Mouse (Mus musculus): ENCODE measurements around the gene Men1. TPM values are rescaled to one million over a fixed set of nuclear protein-coding genes. Genes with fewer than 3 reads are reported as not detected.

Men1 gene
- total and polyA plus RNA-seq, 2 experiments from 2014 or later = 57.8 to 93.4 TPM

DNA sequence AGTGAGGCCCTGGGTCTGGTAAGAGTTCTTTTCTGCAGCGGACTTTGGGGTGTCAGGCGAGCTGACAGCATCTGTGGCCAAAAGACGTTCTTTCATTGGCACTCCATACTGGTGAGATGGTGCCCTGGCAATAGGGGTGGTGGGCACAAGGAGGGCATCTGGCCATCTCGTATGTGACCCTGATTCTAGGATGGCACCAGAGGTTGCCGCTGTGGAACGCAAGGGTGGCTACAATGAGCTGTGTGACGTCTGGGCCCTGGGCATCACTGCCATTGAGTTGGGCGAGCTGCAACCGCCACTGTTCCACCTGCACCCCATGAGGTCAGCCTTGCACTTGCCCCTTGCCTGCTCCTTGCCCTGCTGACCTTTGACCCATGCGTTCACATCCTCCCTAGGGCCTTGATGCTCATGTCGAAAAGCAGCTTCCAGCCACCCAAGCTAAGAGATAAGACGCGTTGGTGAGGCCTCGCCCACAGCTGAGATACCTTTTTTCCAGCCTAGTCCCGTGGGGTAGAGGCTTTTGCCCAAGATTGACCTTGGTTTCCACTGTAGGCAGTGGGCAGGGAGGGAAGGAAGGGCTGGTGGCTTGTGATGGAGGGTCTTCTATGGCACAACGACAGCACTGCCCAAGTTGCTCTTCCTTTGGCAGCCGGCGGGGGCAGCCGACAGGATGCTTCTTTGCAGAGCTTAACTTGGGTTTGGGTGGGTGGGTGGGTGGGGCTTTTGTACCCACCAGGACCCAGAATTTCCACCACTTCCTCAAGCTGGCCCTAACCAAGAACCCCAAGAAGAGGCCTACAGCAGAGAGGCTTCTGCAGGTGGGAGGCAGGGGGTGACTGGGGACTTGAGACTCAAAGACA is 8.5 kb downstream of the Men1 start:
- Histone ChIP-seq H3K4me2 (ENCODE audit: low read depth, low read length) (no peak overlapping the region), H3K36me3 (ENCODE audit: insufficient read depth, low read length) (peaks cover 56% of the 10 kb centered on the region), H3K4me3 (ENCODE audit: low read length) (no peak overlapping the region), H3K27me3 (ENCODE audit: insufficient read depth, low read length) (no peaks in the 10 kb centered on the region), H3K9me3 (ENCODE audit: low read length) (no peaks in the 10 kb centered on the region), H3K9ac (replicated peaks; ENCODE audit: low read length) (no peak overlapping the region), H3K4me1 (ENCODE audit: insufficient read depth, low read length) (no peaks in the 10 kb centered on the region), H3K27ac (no peak overlapping the region)
- WGBS = 86% methylated on average over 19 of the region's 19 CpGs
- DNase-seq (ENCODE audit: low spot score) = no peak
- no peak for TF ChIP-seq CTCF (IDR thresholded peaks at IDR 0.05; ENCODE audit: low read depth)
- no peak for ATAC-seq

DNA sequence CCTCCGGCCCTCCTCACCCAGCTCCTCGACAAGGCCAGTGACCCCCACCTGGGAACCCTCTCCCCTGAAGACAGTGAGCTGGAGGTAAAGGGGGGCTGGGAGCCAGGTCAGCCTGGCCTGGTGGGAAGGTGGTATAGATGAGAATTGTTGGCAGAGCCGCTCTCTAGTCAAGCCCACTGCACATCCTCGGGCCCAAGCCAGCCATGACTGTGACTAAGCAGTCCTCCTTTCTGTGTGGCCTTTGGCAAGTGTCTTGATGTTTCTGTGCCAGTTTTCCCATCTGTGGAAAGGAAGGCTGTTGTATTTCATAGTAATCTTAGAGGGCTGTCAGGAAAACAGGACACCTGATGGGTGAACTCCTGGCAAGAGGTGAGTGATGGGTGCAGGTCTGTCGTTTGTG is 9.2 kb downstream of the Men1 start:
- WGBS = 86% methylated on average over 5 of the region's 5 CpGs
- Histone ChIP-seq H3K27me3 (ENCODE audit: insufficient read depth, low read length) (no peaks in the 10 kb centered on the region), H3K9me3 (ENCODE audit: low read length) (no peaks in the 10 kb centered on the region), H3K9ac (replicated peaks; ENCODE audit: low read length) (no peak overlapping the region), H3K27ac (no peak overlapping the region), H3K4me2 (ENCODE audit: low read depth, low read length) (no peak overlapping the region), H3K4me3 (ENCODE audit: low read length) (no peak overlapping the region), H3K36me3 (ENCODE audit: insufficient read depth, low read length) (peaks cover 49% of the 10 kb centered on the region), H3K4me1 (ENCODE audit: insufficient read depth, low read length) (no peaks in the 10 kb centered on the region)
- DNase-seq (ENCODE audit: low spot score) (no peak), ATAC-seq (no peak)
- no peak for TF ChIP-seq CTCF (IDR thresholded peaks at IDR 0.05; ENCODE audit: low read depth)

DNA sequence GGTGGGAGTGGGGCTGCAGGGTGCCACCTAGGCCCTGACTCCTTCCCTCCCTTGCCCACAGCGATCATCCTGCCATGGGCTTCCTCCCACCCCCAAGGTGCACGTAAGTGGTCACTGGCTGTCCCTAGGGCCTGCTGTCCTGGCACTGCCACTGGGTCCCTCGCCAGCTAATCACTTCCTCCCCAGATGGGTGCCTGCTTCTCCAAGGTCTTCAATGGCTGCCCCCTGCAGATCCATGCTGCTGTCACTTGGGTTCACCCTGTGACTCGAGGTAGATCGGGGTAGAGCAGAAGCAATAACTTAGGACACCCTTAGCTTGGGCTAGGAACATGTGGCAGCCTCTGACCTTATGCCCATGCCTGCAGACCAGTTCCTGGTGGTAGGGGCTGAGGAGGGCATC is 11.2 kb downstream of the Men1 start:
- Histone ChIP-seq H3K4me3 (ENCODE audit: low read length) (no peak overlapping the region), H3K4me2 (ENCODE audit: low read depth, low read length) (no peak overlapping the region), H3K36me3 (ENCODE audit: insufficient read depth, low read length) (peaks cover 37% of the 10 kb centered on the region), H3K4me1 (ENCODE audit: insufficient read depth, low read length) (no peaks in the 10 kb centered on the region), H3K9ac (replicated peaks; ENCODE audit: low read length) (no peak overlapping the region), H3K9me3 (ENCODE audit: low read length) (no peaks in the 10 kb centered on the region), H3K27me3 (ENCODE audit: insufficient read depth, low read length) (no peaks in the 10 kb centered on the region), H3K27ac (no peak overlapping the region)
- DNase-seq (ENCODE audit: low spot score) (no peak), ATAC-seq (no peak)
- 78% methylated on average over 5 of the region's 5 CpGs for WGBS
- no peak for TF ChIP-seq CTCF (IDR thresholded peaks at IDR 0.05; ENCODE audit: low read depth)

DNA sequence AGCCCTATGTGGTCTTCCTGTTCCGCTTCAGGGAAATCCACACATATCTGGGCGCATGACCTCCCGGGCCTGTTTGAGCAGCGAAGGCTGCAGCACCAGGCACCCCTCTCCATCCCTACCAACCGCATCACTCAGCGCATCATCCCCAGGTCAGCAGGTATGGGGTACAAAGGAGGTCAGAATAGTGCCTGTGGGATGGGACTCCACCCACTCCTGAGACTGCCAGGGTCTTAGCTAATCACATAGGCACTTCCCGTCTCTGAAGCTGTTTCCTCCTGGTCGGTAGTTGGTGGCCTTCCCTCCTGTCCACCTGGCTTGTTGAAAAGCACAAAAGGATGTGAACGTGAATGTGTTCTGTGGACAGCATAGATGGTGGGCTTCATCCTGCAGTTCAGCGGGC is 11.9 kb downstream of the Men1 start:
- peaks cover 37% of the 10 kb centered on the region for H3K36me3 ChIP-seq (ENCODE audit: insufficient read depth, low read length)
- ATAC-seq = no peak
- WGBS = 95% methylated on average over 10 of the region's 10 CpGs

DNA sequence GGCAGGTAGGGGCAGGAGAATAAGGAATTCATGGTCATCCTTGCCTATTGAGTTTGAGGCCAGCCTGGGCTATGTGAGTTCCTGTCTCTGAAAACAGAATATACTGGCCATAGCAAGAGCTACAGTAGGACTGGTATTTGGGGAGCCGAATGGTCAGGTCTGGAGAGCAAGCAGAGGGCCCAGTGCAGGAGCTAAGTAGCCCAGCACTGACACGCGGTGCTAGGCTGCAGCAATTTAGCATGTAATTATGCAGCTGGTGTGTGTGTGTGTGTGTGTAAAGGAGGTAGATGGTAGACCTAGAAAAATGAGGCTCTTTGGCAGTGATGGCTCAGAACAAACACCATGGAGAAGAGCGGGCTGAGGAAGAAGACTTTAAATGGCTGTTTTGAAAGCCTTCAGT is 12.8 kb downstream of the Men1 start:
- H3K27me3 ChIP-seq (ENCODE audit: insufficient read depth, low read length) = no peaks in the 10 kb centered on the region
- H3K36me3 ChIP-seq (ENCODE audit: insufficient read depth, low read length) = peaks cover 36% of the 10 kb centered on the region
- no peak for TF ChIP-seq CTCF (IDR thresholded peaks at IDR 0.05; ENCODE audit: low read depth)
- no peak overlapping the region for H3K27ac ChIP-seq
- no peak overlapping the region for H3K4me3 ChIP-seq (ENCODE audit: low read length)
- H3K9ac ChIP-seq (replicated peaks; ENCODE audit: low read length) = no peak overlapping the region
- no peaks in the 10 kb centered on the region for H3K4me1 ChIP-seq (ENCODE audit: insufficient read depth, low read length)
- ATAC-seq (no peak), DNase-seq (ENCODE audit: low spot score) (no peak)
- no peaks in the 10 kb centered on the region for H3K9me3 ChIP-seq (ENCODE audit: low read length)
- H3K4me2 ChIP-seq (ENCODE audit: low read depth, low read length) = no peak overlapping the region
- 95% methylated on average over 4 of the region's 4 CpGs for WGBS

More for the DNA sequence above, 11.9 kb downstream of the Men1 start:
- no peak for DNase-seq (ENCODE audit: low spot score)
- Histone ChIP-seq H3K27me3 (ENCODE audit: insufficient read depth, low read length) (no peaks in the 10 kb centered on the region), H3K9me3 (ENCODE audit: low read length) (no peaks in the 10 kb centered on the region), H3K4me3 (ENCODE audit: low read length) (no peak overlapping the region), H3K4me1 (ENCODE audit: insufficient read depth, low read length) (no peaks in the 10 kb centered on the region), H3K9ac (replicated peaks; ENCODE audit: low read length) (no peak overlapping the region), H3K4me2 (ENCODE audit: low read depth, low read length) (no peak overlapping the region), H3K27ac (no peak overlapping the region)
- TF ChIP-seq CTCF (IDR thresholded peaks at IDR 0.05; ENCODE audit: low read depth) = no peak

DNA sequence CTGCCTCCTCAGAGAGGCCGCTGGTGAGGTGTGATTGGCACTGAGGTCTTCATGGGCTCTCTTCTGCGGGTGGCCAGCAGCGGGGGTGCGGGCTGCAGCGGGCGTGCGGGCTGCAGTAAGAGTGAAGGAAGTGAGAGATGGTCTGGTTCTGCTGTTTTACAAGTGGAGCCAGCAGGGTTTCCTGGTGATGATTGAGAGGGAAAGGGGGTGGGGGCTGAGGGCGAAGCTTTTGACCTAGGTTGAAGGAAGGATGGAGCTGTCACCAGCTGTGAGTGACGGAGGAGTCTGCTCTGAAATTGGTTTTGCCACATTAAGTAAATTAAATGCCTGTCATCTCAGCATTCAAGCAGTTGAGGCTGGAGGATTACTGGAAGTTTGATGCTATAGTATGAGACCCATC is 13.9 kb downstream of the Men1 start:
- no peak for TF ChIP-seq CTCF (IDR thresholded peaks at IDR 0.05; ENCODE audit: low read depth)
- ATAC-seq (no peak), DNase-seq (ENCODE audit: low spot score) (no peak)
- H3K4me3 ChIP-seq (ENCODE audit: low read length) = no peak overlapping the region
- no peak overlapping the region for H3K27ac ChIP-seq
- H3K9ac ChIP-seq (replicated peaks; ENCODE audit: low read length) = no peak overlapping the region
- no peaks in the 10 kb centered on the region for H3K4me1 ChIP-seq (ENCODE audit: insufficient read depth, low read length)
- peaks cover 34% of the 10 kb centered on the region for H3K36me3 ChIP-seq (ENCODE audit: insufficient read depth, low read length)
- whole genome bisulfite sequencing = 57% methylated on average over 9 of the region's 9 CpGs
- no peaks in the 10 kb centered on the region for H3K9me3 ChIP-seq (ENCODE audit: low read length)
- no peaks in the 10 kb centered on the region for H3K27me3 ChIP-seq (ENCODE audit: insufficient read depth, low read length)
- H3K4me2 ChIP-seq (ENCODE audit: low read depth, low read length) = no peak overlapping the region
